Mouse (Mus musculus) B cell, adult 2 months (primary cell): ENCODE measurements at regions not wholly inside any gene's neighbourhood (a gene's known extent, or its start where the extent isn't known, plus 50 kb on each side); places are given as distances from the start of the nearest gene placed in this dataset.

Experiments
- DNase-seq, 2 experiments: peaks; one replicate each; pipeline ENCODE4 v3.0.0; 2022

- DNase-seq: no peak
These were observed 60.4 kb downstream of the Dact1 start for GRCm38 (mm10) chr12:71370091-71370490.

GRCm38 (mm10) chr12:71371948-71372347 is 62.3 kb downstream of the Dact1 start:
- no peak for DNase-seq

- no peak for DNase-seq
These were observed 63.9 kb downstream of the Dact1 start for GRCm38 (mm10) chr12:71373633-71374032.

- DNase-seq: no peak
These were observed 66.8 kb downstream of the Dact1 start for GRCm38 (mm10) chr12:71376446-71376845.

GRCm38 (mm10) chr12:71376966-71377365 is 67.3 kb downstream of the Dact1 start:
- no peak for DNase-seq

- no peak for DNase-seq
These were observed 70.1 kb downstream of the Dact1 start for GRCm38 (mm10) chr12:71379626-71380423.

- no peak for DNase-seq
These were observed 70.7 kb downstream of the Dact1 start for GRCm38 (mm10) chr12:71380424-71380761.

GRCm38 (mm10) chr12:71386251-71386650 is 76.6 kb downstream of the Dact1 start:
- no peak for DNase-seq

GRCm38 (mm10) chr12:71391481-71391880 is 81.8 kb downstream of the Dact1 start:
- no peak for DNase-seq

- no peak for DNase-seq
These were observed 84.1 kb downstream of the Dact1 start for GRCm38 (mm10) chr12:71393752-71394151.

GRCm38 (mm10) chr12:71397456-71397855 is 87.8 kb downstream of the Dact1 start:
- no peak for DNase-seq

- no peak for DNase-seq
These were observed 89.0 kb downstream of the Dact1 start for GRCm38 (mm10) chr12:71398701-71399100.

- DNase-seq: no peak
These were observed 90.5 kb downstream of the Dact1 start for GRCm38 (mm10) chr12:71400201-71400600.

GRCm38 (mm10) chr12:71401621-71402416 is 92.1 kb downstream of the Dact1 start:
- no peak for DNase-seq

GRCm38 (mm10) chr12:71407294-71407693 is 97.6 kb downstream of the Dact1 start:
- no peak for DNase-seq

- no peak for DNase-seq
These were observed 98.8 kb downstream of the Dact1 start for GRCm38 (mm10) chr12:71408396-71409050.

GRCm38 (mm10) chr12:71412331-71412730 is 102.6 kb downstream of the Dact1 start:
- DNase-seq: no peak

- no peak for DNase-seq
These were observed 107.3 kb downstream of the Dact1 start for GRCm38 (mm10) chr12:71416968-71417367.

- no peak for DNase-seq
These were observed 108.5 kb downstream of the Dact1 start for GRCm38 (mm10) chr12:71418186-71418585.

- no peak for DNase-seq
These were observed 109.5 kb downstream of the Dact1 start for GRCm38 (mm10) chr12:71419161-71419560.

GRCm38 (mm10) chr12:71426023-71426719 is 116.5 kb downstream of the Dact1 start:
- DNase-seq: no peak

- no peak for DNase-seq
These were observed 118.3 kb downstream of the Dact1 start for GRCm38 (mm10) chr12:71427974-71428373.
